Mouse (Mus musculus): ENCODE measurements at regions not wholly inside any gene's neighbourhood (a gene's known extent, or its start where the extent isn't known, plus 50 kb on each side); places are given as distances from the start of the nearest gene placed in this dataset.

GRCm38 (mm10) chr17:61033544-61034251, 1847.4 kb downstream of the Efna5 start:
- no peak for DNase-seq (ENCODE audit: low spot score in 2 of 2)

GRCm38 (mm10) chr17:61018647-61019046, 1862.5 kb downstream of the Efna5 start:
- no peak for DNase-seq (ENCODE audit: low spot score in 2 of 2)

Measured in layer of hippocampus, postnatal 10 days (tissue).